Mouse (Mus musculus) adrenal gland, postnatal 25 days (tissue): ENCODE data around the gene Palm. TPM values are rescaled to one million over a fixed set of nuclear protein-coding genes. Genes with fewer than 3 reads are reported as not detected.
A peak's percentile ranks its signal among the peaks of the same experiment; 100 is the strongest.

Source experiments
- DNase-seq: peaks from one replicate; pipeline ENCODE4 v3.0.0; 2021; ENCODE audit warnings: mixed read lengths
- total RNA-seq: library from RNA; stranded (reverse); gene quantifications from 2 replicates; pipeline ENCODE4 v1.2.3, GENCODE M21; 2021

The Palm gene
- total RNA-seq, 1 experiment from 2014 or later = 99.3 TPM

- no peak for DNase-seq
These were observed 31.0 kb downstream of the Palm start for GRCm38 (mm10) chr10:79824413-79824812.

GRCm38 (mm10) chr10:79831583-79831982 is 38.2 kb downstream of the Palm start:
- DNase-seq = no peak

GRCm38 (mm10) chr10:79832026-79832785 is 38.8 kb downstream of the Palm start:
- no peak for DNase-seq

GRCm38 (mm10) chr10:79832786-79833181 is 39.4 kb downstream of the Palm start:
- DNase-seq = no peak

- DNase-seq = peak; percentile 77
These were observed 41.5 kb downstream of the Palm start for GRCm38 (mm10) chr10:79834769-79835398.

- no peak for DNase-seq
These were observed 43.5 kb downstream of the Palm start for GRCm38 (mm10) chr10:79836918-79837317.

- DNase-seq = no peak
These were observed 44.8 kb downstream of the Palm start for GRCm38 (mm10) chr10:79838151-79838550.

GRCm38 (mm10) chr10:79840091-79840490 is 46.7 kb downstream of the Palm start:
- no peak for DNase-seq

- no peak for DNase-seq
These were observed 47.5 kb downstream of the Palm start for GRCm38 (mm10) chr10:79840644-79841551.

- DNase-seq = no peak
These were observed 49.0 kb downstream of the Palm start for GRCm38 (mm10) chr10:79842322-79842721.

GRCm38 (mm10) chr10:79843476-79843875 is 50.1 kb downstream of the Palm start:
- DNase-seq = no peak

- no peak for DNase-seq
These were observed 53.2 kb downstream of the Palm start for GRCm38 (mm10) chr10:79846553-79846952.

- DNase-seq = no peak
These were observed 56.7 kb downstream of the Palm start for GRCm38 (mm10) chr10:79849941-79850628.

GRCm38 (mm10) chr10:79851653-79852052 is 58.3 kb downstream of the Palm start:
- no peak for DNase-seq

GRCm38 (mm10) chr10:79852107-79852789 is 58.9 kb downstream of the Palm start:
- no peak for DNase-seq

GRCm38 (mm10) chr10:79852827-79853226 is 59.5 kb downstream of the Palm start:
- no peak for DNase-seq

- DNase-seq = peak; percentile 98
These were observed 60.0 kb downstream of the Palm start for GRCm38 (mm10) chr10:79853392-79853791.

- peak; percentile 99 for DNase-seq
These were observed 60.8 kb downstream of the Palm start, which contains the start of gene Ptbp1 for GRCm38 (mm10) chr10:79853860-79854795. TSS of gene Ptbp1 (plus strand) at chr10:79854427.

GRCm38 (mm10) chr10:79854801-79855541 is 61.6 kb downstream of the Palm start:
- peak; percentile 74 for DNase-seq
